Mouse (Mus musculus) embryonic facial prominence, embryonic 12.5 days (tissue): Measurements from ENCODE around the gene Ppp1r9b. TPM values are rescaled to one million over a fixed set of nuclear protein-coding genes. Genes with fewer than 3 reads are reported as not detected.

Source experiments
- ATAC-seq: fragments of 200-750 bp; cut with Nextera tagmentation; 2 replicates; pipeline ENCODE4 v1.8.0; 2017; ENCODE audit not compliant: insufficient number of reproducible peaks, insufficient read depth, low FRiP score, low TSS enrichment
- H3K27ac ChIP-seq: fragments of 300-500 bp; sonication (generic); 2 replicates; pipeline ENCODE4 v1.5.1; 2016; ENCODE audit warnings: mild to moderate bottlenecking
- H3K27me3 ChIP-seq: fragments of 300-500 bp; sonication (generic); 2 replicates; pipeline ENCODE4 v1.6.1; 2016; ENCODE audit warnings: mild to moderate bottlenecking, moderate library complexity
- H3K36me3 ChIP-seq: fragments of 300-500 bp; sonication (generic); 2 replicates; pipeline ENCODE4 v1.6.1; 2016; ENCODE audit warnings: mild to moderate bottlenecking
- H3K4me1 ChIP-seq: fragments of 300-500 bp; sonication (generic); 2 replicates; pipeline ENCODE4 v1.6.1; 2016
- H3K4me2 ChIP-seq: fragments of 300-500 bp; sonication (generic); replicated peaks from 2 replicates; pipeline ENCODE4 v1.6.1; 2016; ENCODE audit warnings: mild to moderate bottlenecking, moderate library complexity
- H3K4me3 ChIP-seq: fragments of 300-500 bp; sonication (generic); 2 replicates; pipeline ENCODE4 v1.5.1; 2016; ENCODE audit warnings: mild to moderate bottlenecking
- H3K9ac ChIP-seq: fragments of 300-500 bp; sonication (generic); 2 replicates; pipeline ENCODE4 v1.6.1; 2016; ENCODE audit warnings: mild to moderate bottlenecking, moderate library complexity
- H3K9me3 ChIP-seq: fragments of 300-500 bp; sonication (generic); 2 replicates; pipeline ENCODE4 v1.6.1; 2016; ENCODE audit warnings: mild to moderate bottlenecking, moderate library complexity
- WGBS: fragments of 180-500 bp; shearing (Covaris S2); methylation state at CpG from one replicate; pipeline ENCODE4 v1.1.7; 2016; 5-methylcytosine and 5-hydroxymethylcytosine counted together
- polyA plus RNA-seq: library from polyadenylated mRNA; unstranded; fragments of >200 nt; fragmentation: Nextera tagmentation; extraction: Ambion mirVana; gene quantifications from 2 replicates; pipeline ENCODE4 v1.2.1, GENCODE M21; 2016

The Ppp1r9b gene
- polyA plus RNA-seq = 14.4 TPM in 2 replicates

- no peaks in the 10 kb centered on the region for H3K9me3 ChIP-seq
- H3K27me3 ChIP-seq = no peaks in the 10 kb centered on the region
- peak within 1 kb of the TSS; percentile 98 for H3K4me2 ChIP-seq
- H3K27ac ChIP-seq = peak within 1 kb of the TSS; percentile 92
- peak within 1 kb of the TSS; percentile 93 for H3K9ac ChIP-seq
- H3K4me3 ChIP-seq = peak within 1 kb of the TSS; percentile 82
- H3K4me1 ChIP-seq = peaks cover 68% of the 10 kb centered on the region
- peak; percentile 74 for ATAC-seq
- H3K36me3 ChIP-seq = no peaks in the 10 kb centered on the region
- WGBS = under 1% methylated on average over 67 of the region's 69 CpGs
These were observed at the start of gene Ppp1r9b for GRCm38 (mm10) chr11:94990749-94991577. TSS of gene Ppp1r9b (plus strand) at chr11:94991035.

GRCm38 (mm10) chr11:94941121-94941520 lies 49.7 kb upstream of the Ppp1r9b start:
- no peak for ATAC-seq
- Histone ChIP-seq H3K4me2 (no peak overlapping the region), H3K4me3 (no peak overlapping the region), H3K36me3 (peaks cover 62% of the 10 kb centered on the region), H3K9ac (no peak overlapping the region), H3K9me3 (no peaks in the 10 kb centered on the region), H3K27ac (no peak overlapping the region), H3K27me3 (peaks cover 2% of the 10 kb centered on the region; the same call in 1 of the 2 replicates), H3K4me1 (peaks cover 11% of the 10 kb centered on the region)
- 41% methylated on average over 9 of the region's 9 CpGs for WGBS

- peaks cover 11% of the 10 kb centered on the region for H3K4me1 ChIP-seq
- H3K4me2 ChIP-seq = no peak overlapping the region
- ATAC-seq = no peak
- H3K9me3 ChIP-seq = no peaks in the 10 kb centered on the region
- no peak overlapping the region for H3K27ac ChIP-seq
- peaks cover 2% of the 10 kb centered on the region; the same call in 1 of the 2 replicates for H3K27me3 ChIP-seq
- WGBS = 80% methylated on average over 8 of the region's 8 CpGs
- H3K9ac ChIP-seq = no peak overlapping the region
- H3K4me3 ChIP-seq = no peak overlapping the region
- H3K36me3 ChIP-seq = peaks cover 69% of the 10 kb centered on the region
These were observed 49.1 kb upstream of the Ppp1r9b start for GRCm38 (mm10) chr11:94941776-94942175.

- 51% methylated on average over 13 of the region's 13 CpGs for WGBS
- no peak overlapping the region for H3K27ac ChIP-seq
- no peaks in the 10 kb centered on the region for H3K9me3 ChIP-seq
These were observed 48.4 kb upstream of the Ppp1r9b start for GRCm38 (mm10) chr11:94942282-94943023.

GRCm38 (mm10) chr11:94943054-94943453 lies 47.8 kb upstream of the Ppp1r9b start:
- no peak for ATAC-seq
- H3K4me2 ChIP-seq = no peak overlapping the region
- no peak overlapping the region for H3K9ac ChIP-seq
- no peak overlapping the region for H3K4me3 ChIP-seq
- WGBS = 86% methylated on average over 15 of the region's 15 CpGs
- no peaks in the 10 kb centered on the region; the same call in 1 of the 2 replicates for H3K27me3 ChIP-seq
- H3K36me3 ChIP-seq = peaks cover 81% of the 10 kb centered on the region
- H3K4me1 ChIP-seq = peaks cover 8% of the 10 kb centered on the region
- H3K9me3 ChIP-seq = no peaks in the 10 kb centered on the region
- H3K27ac ChIP-seq = no peak overlapping the region

More at GRCm38 (mm10) chr11:94942282-94943023, 48.4 kb upstream of the Ppp1r9b start:
- H3K36me3 ChIP-seq = peaks cover 75% of the 10 kb centered on the region
- no peak overlapping the region for H3K4me3 ChIP-seq
- H3K27me3 ChIP-seq = peaks cover 2% of the 10 kb centered on the region; the same call in 1 of the 2 replicates
- ATAC-seq = no peak
- peaks cover 11% of the 10 kb centered on the region for H3K4me1 ChIP-seq
- H3K4me2 ChIP-seq = no peak overlapping the region
- no peak overlapping the region for H3K9ac ChIP-seq

GRCm38 (mm10) chr11:94944295-94944694 lies 46.5 kb upstream of the Ppp1r9b start:
- H3K4me3 ChIP-seq = no peak overlapping the region
- H3K9ac ChIP-seq = no peak overlapping the region
- ATAC-seq = no peak
- WGBS = 19% methylated on average over 8 of the region's 8 CpGs
- no peaks in the 10 kb centered on the region for H3K4me1 ChIP-seq
- H3K4me2 ChIP-seq = no peak overlapping the region
- H3K9me3 ChIP-seq = no peaks in the 10 kb centered on the region
- peaks cover 94% of the 10 kb centered on the region for H3K36me3 ChIP-seq
- H3K27me3 ChIP-seq = no peaks in the 10 kb centered on the region
- no peak overlapping the region for H3K27ac ChIP-seq

GRCm38 (mm10) chr11:94945236-94945635 lies 45.6 kb upstream of the Ppp1r9b start:
- ATAC-seq = no peak
- no peak overlapping the region for H3K4me2 ChIP-seq
- WGBS = 86% methylated on average over 12 of the region's 12 CpGs
- H3K27ac ChIP-seq = no peak overlapping the region
- no peak overlapping the region for H3K4me3 ChIP-seq
- no peaks in the 10 kb centered on the region for H3K27me3 ChIP-seq
- no peaks in the 10 kb centered on the region for H3K4me1 ChIP-seq
- no peaks in the 10 kb centered on the region for H3K9me3 ChIP-seq
- peaks cover 96% of the 10 kb centered on the region for H3K36me3 ChIP-seq
- no peak overlapping the region for H3K9ac ChIP-seq

- Histone ChIP-seq H3K27me3 (no peaks in the 10 kb centered on the region), H3K36me3 (peaks cover 48% of the 10 kb centered on the region), H3K4me2 (no peak overlapping the region), H3K9ac (no peak overlapping the region), H3K4me1 (peaks cover 6% of the 10 kb centered on the region), H3K4me3 (no peak overlapping the region), H3K9me3 (no peaks in the 10 kb centered on the region), H3K27ac (0 out of 2 replicates have a peak overlapping the region, but pooled peaks have one; percentile 37)
- WGBS = 13% methylated on average over 6 of the region's 6 CpGs
- ATAC-seq = no peak
These were observed 38.7 kb upstream of the Ppp1r9b start for GRCm38 (mm10) chr11:94952169-94952568.

- no peak for ATAC-seq
- Histone ChIP-seq H3K36me3 (peaks cover 19% of the 10 kb centered on the region), H3K27me3 (no peaks in the 10 kb centered on the region), H3K4me1 (peaks cover 10% of the 10 kb centered on the region), H3K4me2 (0 out of 2 replicates have a peak overlapping the region, but pooled peaks have one; percentile 3), H3K9me3 (no peaks in the 10 kb centered on the region), H3K27ac (peak overlapping the region; percentile 47; the same call in 1 of the 2 replicates), H3K4me3 (no peak overlapping the region), H3K9ac (no peak overlapping the region)
- 45% methylated on average over 9 of the region's 9 CpGs for WGBS
These were observed 35.7 kb upstream of the Ppp1r9b start for GRCm38 (mm10) chr11:94955103-94955502.

- Histone ChIP-seq H3K27me3 (no peaks in the 10 kb centered on the region), H3K27ac (no peak overlapping the region), H3K4me1 (peaks cover 9% of the 10 kb centered on the region; the same call in 1 of the 2 replicates), H3K9ac (no peak overlapping the region), H3K9me3 (no peaks in the 10 kb centered on the region), H3K4me3 (no peak overlapping the region), H3K4me2 (no peak overlapping the region), H3K36me3 (no peaks in the 10 kb centered on the region)
- ATAC-seq = no peak
- 85% methylated on average over 9 of the region's 9 CpGs for WGBS
These were observed 33.2 kb upstream of the Ppp1r9b start for GRCm38 (mm10) chr11:94957693-94958064.

- H3K4me2 ChIP-seq = no peak overlapping the region
These were observed 32.6 kb upstream of the Ppp1r9b start for GRCm38 (mm10) chr11:94958065-94958858.

More at GRCm38 (mm10) chr11:94958065-94958858, 32.6 kb upstream of the Ppp1r9b start:
- Histone ChIP-seq H3K4me1 (peaks cover 12% of the 10 kb centered on the region; the same call in 1 of the 2 replicates), H3K36me3 (no peaks in the 10 kb centered on the region), H3K9ac (no peak overlapping the region), H3K27me3 (no peaks in the 10 kb centered on the region), H3K9me3 (no peaks in the 10 kb centered on the region), H3K4me3 (no peak overlapping the region), H3K27ac (no peak overlapping the region)
- WGBS = 11% methylated on average over 8 of the region's 8 CpGs
- ATAC-seq = no peak
